Mouse (Mus musculus) small intestine, adult 2 months (tissue): ENCODE results near the gene Tcf23. TPM values are rescaled to one million over a fixed set of nuclear protein-coding genes. Genes with fewer than 3 reads are reported as not detected.

ENCODE experiments used
- H3K27ac ChIP-seq: fragments of 200-500 bp; 2 replicates; pipeline ENCODE4 v1.5.1; 2012; ENCODE audit warnings: low read depth, low read length, control low read depth, inconsistent platforms; ENCODE audit not compliant: insufficient read depth
- H3K27me3 ChIP-seq: fragments of 200-500 bp; 2 replicates; pipeline ENCODE4 v1.6.1; 2012; ENCODE audit warnings: mild to moderate bottlenecking, moderate library complexity, low read length, inconsistent platforms; ENCODE audit not compliant: control insufficient read depth, insufficient read depth
- H3K36me3 ChIP-seq: fragments of 200-500 bp; 2 replicates; pipeline ENCODE4 v1.6.1; 2012; ENCODE audit warnings: mild to moderate bottlenecking, low read length, control low read depth, inconsistent platforms; ENCODE audit not compliant: control insufficient read depth, insufficient read depth
- H3K4me1 ChIP-seq: fragments of 200-500 bp; 2 replicates; pipeline ENCODE4 v1.6.1; 2012; ENCODE audit warnings: low read length, inconsistent platforms, mixed read lengths; ENCODE audit not compliant: control insufficient read depth, insufficient read depth, insufficient read length
- H3K4me3 ChIP-seq: fragments of 200-500 bp; 2 replicates; pipeline ENCODE4 v1.5.1; 2012; ENCODE audit warnings: low read depth, mild to moderate bottlenecking, control low read depth, inconsistent platforms, low read length, moderate library complexity
- CTCF ChIP-seq: fragments of 200-500 bp; IDR thresholded peaks from 2 replicates; pipeline ENCODE4 v1.5.1; 2012; ENCODE audit warnings: low read depth, mild to moderate bottlenecking, control low read depth, inconsistent platforms, low read length, moderate library complexity, mixed read lengths; ENCODE audit not compliant: insufficient replicate concordance, insufficient read length; ENCODE audit errors: extremely low read depth
- POLR2A ChIP-seq: fragments of 200-500 bp; IDR thresholded peaks from 2 replicates; pipeline ENCODE4 v1.6.1; 2012; ENCODE audit warnings: low read depth, mild to moderate bottlenecking, control low read depth, inconsistent platforms, low read length, moderate library complexity
- WGBS: fragments of 180-500 bp; shearing (Covaris S2); methylation state at CpG from one replicate; pipeline ENCODE4 v1.1.7; 2018; 5-methylcytosine and 5-hydroxymethylcytosine counted together
- polyA plus RNA-seq: library from polyadenylated mRNA; depleted of rRNA; stranded (reverse); fragments of >200 nt; gene quantifications from 2 replicates; pipeline ENCODE4 v1.2.3, GENCODE M21; 2012

The Tcf23 gene
- polyA plus RNA-seq, 1 experiment = 0.44 TPM

DNA sequence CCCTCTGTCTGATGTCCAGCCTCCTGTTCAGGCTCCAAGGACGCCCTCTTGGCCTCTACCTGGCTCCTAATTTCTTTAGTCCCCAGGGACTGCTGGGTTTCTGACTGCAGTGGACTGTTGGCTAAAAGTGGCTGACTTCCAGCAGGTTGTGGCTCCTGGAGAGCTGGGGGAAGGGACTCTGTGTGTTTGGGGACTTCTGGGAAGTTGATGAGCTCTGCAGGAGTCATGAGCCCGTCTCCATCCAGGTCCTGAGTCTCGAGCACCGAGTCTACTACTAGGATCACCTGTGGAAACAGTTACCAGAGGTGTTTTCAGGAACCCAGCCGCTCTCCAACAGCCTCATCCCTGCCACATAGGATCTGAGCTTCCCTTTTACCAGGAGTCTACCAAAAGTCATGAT is 34.8 kb upstream of the Tcf23 start:
- Histone ChIP-seq H3K4me1 (no peaks in the 10 kb centered on the region; the same call in 1 of the 2 replicates), H3K27me3 (no peaks in the 10 kb centered on the region), H3K27ac (no peak overlapping the region), H3K4me3 (no peak overlapping the region), H3K36me3 (peaks cover 25% of the 10 kb centered on the region)
- TF ChIP-seq CTCF (no peak), POLR2A (no peak)
- WGBS = 83% methylated on average over 5 of the region's 5 CpGs

GRCm38 (mm10) chr5:30934725-30935461 is 33.6 kb upstream of the Tcf23 start:
- Histone ChIP-seq H3K27ac (no peak overlapping the region), H3K27me3 (no peaks in the 10 kb centered on the region), H3K4me1 (no peaks in the 10 kb centered on the region; the same call in 1 of the 2 replicates), H3K4me3 (no peak overlapping the region), H3K36me3 (peaks cover 22% of the 10 kb centered on the region)
- WGBS = 90% methylated on average over 5 of the region's 5 CpGs
- TF ChIP-seq CTCF (no peak), POLR2A (no peak)

DNA sequence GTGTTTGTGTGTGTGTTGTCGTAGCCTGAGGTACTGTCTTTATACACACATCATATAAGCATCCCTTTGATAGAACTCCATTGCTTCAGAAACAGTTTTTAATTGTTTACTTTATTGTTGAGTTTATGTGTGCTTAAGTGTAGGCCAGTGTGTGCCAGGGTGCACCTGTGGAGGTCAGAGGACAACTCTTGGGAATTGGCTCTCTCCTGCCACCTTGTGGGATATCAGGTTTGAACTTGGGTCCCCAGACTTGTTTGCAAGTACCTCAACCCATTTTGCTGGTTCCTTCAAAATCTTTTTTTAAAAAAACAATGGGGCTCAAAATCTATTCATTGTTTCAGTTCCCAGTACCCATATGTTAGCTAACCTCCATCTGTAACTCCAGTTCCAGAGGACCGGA is 25.5 kb upstream of the Tcf23 start:
- Histone ChIP-seq H3K27me3 (no peaks in the 10 kb centered on the region), H3K27ac (no peak overlapping the region), H3K4me3 (no peak overlapping the region), H3K36me3 (no peaks in the 10 kb centered on the region; the same call in 1 of the 2 replicates), H3K4me1 (peaks cover 13% of the 10 kb centered on the region; the same call in 1 of the 2 replicates)
- TF ChIP-seq POLR2A (no peak), CTCF (peak; percentile 61; the same call in 1 of the 2 replicates)
- 83% methylated on average over 2 of the region's 2 CpGs for WGBS

- H3K4me3 ChIP-seq = peak overlapping the region; percentile 69
- peaks cover 13% of the 10 kb centered on the region; the same call in 1 of the 2 replicates for H3K4me1 ChIP-seq
- no peaks in the 10 kb centered on the region for H3K36me3 ChIP-seq
- H3K27me3 ChIP-seq = no peaks in the 10 kb centered on the region
- TF ChIP-seq CTCF (no peak), POLR2A (no peak)
- 63% methylated on average over 6 of the region's 6 CpGs for WGBS
- peak overlapping the region; percentile 91 for H3K27ac ChIP-seq
These were observed 24.1 kb upstream of the Tcf23 start for GRCm38 (mm10) chr5:30944344-30944743.

GRCm38 (mm10) chr5:30944956-30945781 is 23.3 kb upstream of the Tcf23 start, which contains the start of gene Cgref1:
Gene Cgref1 (minus strand): TSS chr5:30945591.
- Histone ChIP-seq H3K27ac (peak within 1 kb of the TSS; percentile 91), H3K27me3 (no peaks in the 10 kb centered on the region), H3K4me3 (peak within 1 kb of the TSS; percentile 69), H3K4me1 (peaks cover 13% of the 10 kb centered on the region; the same call in 1 of the 2 replicates), H3K36me3 (no peaks in the 10 kb centered on the region)
- TF ChIP-seq POLR2A = peak; percentile 49; the same call in 1 of the 2 replicates
- TF ChIP-seq CTCF = peak; percentile 51; the same call in 1 of the 2 replicates
- WGBS = 5% methylated on average over 44 of the region's 44 CpGs

GRCm38 (mm10) chr5:30948620-30949019 is 19.8 kb upstream of the Tcf23 start:
- peak overlapping the region; percentile 93 for H3K27ac ChIP-seq
- 37% methylated on average over 5 of the region's 5 CpGs for WGBS
- peaks cover 20% of the 10 kb centered on the region; the same call in 1 of the 2 replicates for H3K4me1 ChIP-seq
- peaks cover 16% of the 10 kb centered on the region for H3K36me3 ChIP-seq
- H3K27me3 ChIP-seq = no peaks in the 10 kb centered on the region
- no peak overlapping the region for H3K4me3 ChIP-seq
- no peak for TF ChIP-seq POLR2A
